Mouse (Mus musculus): ENCODE data around the gene Vmn2r23. TPM values are rescaled to one million over a fixed set of nuclear protein-coding genes. Genes with fewer than 3 reads are reported as not detected.

Vmn2r23 gene
- not detected for polyA plus RNA-seq (2017; shearing (Covaris generic))

GRCm38 (mm10) chr6:123702370-123702769, at the start of gene Vmn2r23:
Vmn2r23 (plus strand) TSS chr6:123702670.

GRCm38 (mm10) chr6:123778579-123778978, 76.1 kb downstream of the Vmn2r23 start, which contains the start of gene Vmn2r24:
Vmn2r24 (plus strand) TSS chr6:123778879.

Other genes starting within 250 kb of the Vmn2r23 start
- not detected for gene Vmn2r21, start 169.3 kb upstream of the Vmn2r23 start, polyA plus RNA-seq (2017; shearing (Covaris generic))
- not detected for gene Vmn2r22, start 51.9 kb upstream of the Vmn2r23 start, polyA plus RNA-seq (2017; shearing (Covaris generic))
- not detected for gene Vmn2r24, start 76.2 kb downstream of the Vmn2r23 start, polyA plus RNA-seq (2017; shearing (Covaris generic))
- not detected for gene Vmn2r25, start 150.8 kb downstream of the Vmn2r23 start, polyA plus RNA-seq (2017; shearing (Covaris generic))